Mouse (Mus musculus): ENCODE data around the gene Stat6. TPM values are rescaled to one million over a fixed set of nuclear protein-coding genes. Genes with fewer than 3 reads are reported as not detected.

Gene Stat6
- polyA plus RNA-seq, 1 experiment = 60.1 TPM

GRCm38 (mm10) chr10:127599779-127600541, 42.8 kb upstream of the Stat6 start:
- H3K27ac ChIP-seq (ENCODE audit: control insufficient read depth, insufficient read depth, low read depth, low read length, poor library complexity) = peak overlapping the region; percentile 30
- no peak for TF ChIP-seq POLR2A (IDR thresholded peaks at IDR 0.05; ENCODE audit: borderline replicate concordance, control insufficient read depth, low read depth, low read length)
- TF ChIP-seq CTCF (IDR thresholded peaks at IDR 0.05; ENCODE audit: control insufficient read depth, insufficient read depth, low read length) = no peak
- H3K4me3 ChIP-seq (replicated peaks; ENCODE audit: control insufficient read depth, low read depth, low read length) = no peak overlapping the region
- 61% methylated on average over 17 of the region's 17 CpGs for WGBS
- H3K4me1 ChIP-seq (ENCODE audit: control insufficient read depth, insufficient read depth, low read length) = peaks cover 19% of the 10 kb centered on the region

GRCm38 (mm10) chr10:127602194-127602593, 40.6 kb upstream of the Stat6 start:
- TF ChIP-seq POLR2A (IDR thresholded peaks at IDR 0.05; ENCODE audit: borderline replicate concordance, control insufficient read depth, low read depth, low read length) (no peak), CTCF (IDR thresholded peaks at IDR 0.05; ENCODE audit: control insufficient read depth, insufficient read depth, low read length) (no peak)
- 86% methylated on average over 6 of the region's 6 CpGs for WGBS
- Histone ChIP-seq H3K27ac (ENCODE audit: control insufficient read depth, insufficient read depth, low read depth, low read length, poor library complexity) (no peak overlapping the region), H3K4me3 (replicated peaks; ENCODE audit: control insufficient read depth, low read depth, low read length) (no peak overlapping the region), H3K4me1 (ENCODE audit: control insufficient read depth, insufficient read depth, low read length) (peaks cover 19% of the 10 kb centered on the region)

- TF ChIP-seq CTCF (IDR thresholded peaks at IDR 0.05; ENCODE audit: control insufficient read depth, insufficient read depth, low read length) = no peak
- Histone ChIP-seq H3K4me3 (replicated peaks; ENCODE audit: control insufficient read depth, low read depth, low read length) (no peak overlapping the region), H3K4me1 (ENCODE audit: control insufficient read depth, insufficient read depth, low read length) (peaks cover 17% of the 10 kb centered on the region), H3K27ac (ENCODE audit: control insufficient read depth, insufficient read depth, low read depth, low read length, poor library complexity) (peak overlapping the region; percentile 42)
- 18% methylated on average over 13 of the region's 13 CpGs for WGBS
These were observed 39.1 kb upstream of the Stat6 start for GRCm38 (mm10) chr10:127603437-127604371.

GRCm38 (mm10) chr10:127604465-127605250, 38.1 kb upstream of the Stat6 start:
- WGBS = 5% methylated on average over 15 of the region's 15 CpGs
- no peak for TF ChIP-seq POLR2A (IDR thresholded peaks at IDR 0.05; ENCODE audit: borderline replicate concordance, control insufficient read depth, low read depth, low read length)
- no peak for TF ChIP-seq CTCF (IDR thresholded peaks at IDR 0.05; ENCODE audit: control insufficient read depth, insufficient read depth, low read length)
- peak overlapping the region; percentile 48 for H3K27ac ChIP-seq (ENCODE audit: control insufficient read depth, insufficient read depth, low read depth, low read length, poor library complexity)
- peaks cover 13% of the 10 kb centered on the region for H3K4me1 ChIP-seq (ENCODE audit: control insufficient read depth, insufficient read depth, low read length)
- no peak overlapping the region for H3K4me3 ChIP-seq (replicated peaks; ENCODE audit: control insufficient read depth, low read depth, low read length)

GRCm38 (mm10) chr10:127605251-127605547, 37.6 kb upstream of the Stat6 start:
- Histone ChIP-seq H3K4me1 (ENCODE audit: control insufficient read depth, insufficient read depth, low read length) (peaks cover 13% of the 10 kb centered on the region), H3K4me3 (replicated peaks; ENCODE audit: control insufficient read depth, low read depth, low read length) (no peak overlapping the region), H3K27ac (ENCODE audit: control insufficient read depth, insufficient read depth, low read depth, low read length, poor library complexity) (no peak overlapping the region; the same call in 1 of the 2 replicates)
- 53% methylated on average over 8 of the region's 8 CpGs for WGBS
- TF ChIP-seq POLR2A (IDR thresholded peaks at IDR 0.05; ENCODE audit: borderline replicate concordance, control insufficient read depth, low read depth, low read length) = no peak
- no peak for TF ChIP-seq CTCF (IDR thresholded peaks at IDR 0.05; ENCODE audit: control insufficient read depth, insufficient read depth, low read length)

GRCm38 (mm10) chr10:127605756-127606155, 37.0 kb upstream of the Stat6 start:
- WGBS = 79% methylated on average over 9 of the region's 9 CpGs
- Histone ChIP-seq H3K27ac (ENCODE audit: control insufficient read depth, insufficient read depth, low read depth, low read length, poor library complexity) (no peak overlapping the region), H3K4me3 (replicated peaks; ENCODE audit: control insufficient read depth, low read depth, low read length) (no peak overlapping the region), H3K4me1 (ENCODE audit: control insufficient read depth, insufficient read depth, low read length) (peaks cover 13% of the 10 kb centered on the region)
- TF ChIP-seq POLR2A (IDR thresholded peaks at IDR 0.05; ENCODE audit: borderline replicate concordance, control insufficient read depth, low read depth, low read length) (no peak), CTCF (IDR thresholded peaks at IDR 0.05; ENCODE audit: control insufficient read depth, insufficient read depth, low read length) (no peak)

- H3K27ac ChIP-seq (ENCODE audit: control insufficient read depth, insufficient read depth, low read depth, low read length, poor library complexity) = no peak overlapping the region
- no peak for TF ChIP-seq POLR2A (IDR thresholded peaks at IDR 0.05; ENCODE audit: borderline replicate concordance, control insufficient read depth, low read depth, low read length)
- no peak for TF ChIP-seq CTCF (IDR thresholded peaks at IDR 0.05; ENCODE audit: control insufficient read depth, insufficient read depth, low read length)
- WGBS = 77% methylated on average over 7 of the region's 7 CpGs
- H3K4me3 ChIP-seq (replicated peaks; ENCODE audit: control insufficient read depth, low read depth, low read length) = no peak overlapping the region
- peaks cover 12% of the 10 kb centered on the region for H3K4me1 ChIP-seq (ENCODE audit: control insufficient read depth, insufficient read depth, low read length)
These were observed 35.7 kb upstream of the Stat6 start for GRCm38 (mm10) chr10:127607059-127607458.
